Mouse (Mus musculus): Measurements from ENCODE around the gene Xrcc5. TPM values are rescaled to one million over a fixed set of nuclear protein-coding genes. Genes with fewer than 3 reads are reported as not detected.

The Xrcc5 gene
- polyA plus RNA-seq, 1 experiment from 2014 or later: 72.0 TPM

DNA sequence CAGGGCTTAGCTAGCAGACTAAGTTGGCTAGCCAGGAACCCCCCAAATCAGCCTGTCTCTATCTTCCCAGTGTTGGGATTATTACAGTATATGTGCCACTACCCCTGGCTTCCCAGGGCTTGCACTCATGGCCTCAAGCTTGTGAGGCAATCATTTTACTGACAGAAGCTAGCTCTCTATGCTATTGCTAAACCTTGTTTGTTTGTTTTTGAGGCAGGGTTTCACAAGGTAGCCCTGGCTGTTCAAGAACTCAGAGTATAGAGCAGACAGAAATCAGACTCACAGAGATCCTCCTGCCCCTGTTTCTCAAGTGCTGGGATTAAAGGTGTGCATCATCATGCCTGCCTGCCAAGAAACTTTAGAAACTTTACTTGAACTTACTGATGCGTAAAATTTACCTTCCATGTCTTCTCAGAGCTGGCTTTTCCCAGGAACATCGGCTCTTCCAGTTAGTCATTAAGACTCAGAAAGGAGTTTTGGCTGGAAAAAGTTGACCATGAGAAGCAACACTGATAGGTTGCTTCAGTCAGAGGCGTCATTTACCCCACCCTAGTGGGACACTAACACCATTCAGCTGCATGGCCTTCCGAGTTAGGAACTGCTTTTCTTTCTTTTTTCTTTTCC lies 18.6 kb upstream of the Xrcc5 start:
- no peak overlapping the region for H3K4me2 ChIP-seq (replicated peaks; ENCODE audit: low read depth, low read length)
- peaks cover 6% of the 10 kb centered on the region; the same call in 1 of the 2 replicates for H3K4me1 ChIP-seq (ENCODE audit: control insufficient read depth, insufficient read depth, low read length)
- H3K27me3 ChIP-seq (ENCODE audit: control insufficient read depth, insufficient read depth, low read length): no peaks in the 10 kb centered on the region; the same call in 1 of the 2 replicates
- 63% methylated on average over 4 of the region's 4 CpGs for WGBS
- no peaks in the 10 kb centered on the region for H3K9me3 ChIP-seq (ENCODE audit: control insufficient read depth, low read length)
- peak overlapping the region; percentile 79 for H3K27ac ChIP-seq (ENCODE audit: low read depth, low read length)
- no peak overlapping the region for H3K4me3 ChIP-seq (ENCODE audit: low read length)
- H3K9ac ChIP-seq (ENCODE audit: low read depth, low read length): no peak overlapping the region
- no peaks in the 10 kb centered on the region for H3K36me3 ChIP-seq (ENCODE audit: control insufficient read depth, insufficient read depth, low read length)
- ATAC-seq (ENCODE audit: low FRiP score, low TSS enrichment): no peak

DNA sequence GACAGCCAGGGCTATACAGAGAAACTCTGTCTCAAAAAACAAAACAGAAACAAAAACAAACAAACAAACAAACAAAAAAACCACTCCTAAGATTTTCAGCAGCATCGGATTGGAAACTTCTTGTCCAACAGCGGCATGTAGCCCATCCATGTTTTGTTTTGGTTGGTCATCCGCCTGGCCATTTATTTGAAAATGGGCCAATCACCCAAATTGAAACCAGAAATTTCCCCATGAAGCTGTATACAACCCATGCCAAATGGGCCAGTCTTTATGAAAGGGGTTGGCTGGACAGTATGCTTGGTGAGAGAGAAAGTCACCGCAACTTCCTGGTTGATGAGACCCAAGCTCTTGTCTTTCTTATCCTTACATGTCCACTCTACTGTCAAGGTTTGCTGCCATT lies 16.3 kb upstream of the Xrcc5 start:
- no peak for ATAC-seq (ENCODE audit: low FRiP score, low TSS enrichment)
- 94% methylated on average over 4 of the region's 4 CpGs for WGBS
- H3K4me1 ChIP-seq (ENCODE audit: control insufficient read depth, insufficient read depth, low read length): peaks cover 6% of the 10 kb centered on the region; the same call in 1 of the 2 replicates

DNA sequence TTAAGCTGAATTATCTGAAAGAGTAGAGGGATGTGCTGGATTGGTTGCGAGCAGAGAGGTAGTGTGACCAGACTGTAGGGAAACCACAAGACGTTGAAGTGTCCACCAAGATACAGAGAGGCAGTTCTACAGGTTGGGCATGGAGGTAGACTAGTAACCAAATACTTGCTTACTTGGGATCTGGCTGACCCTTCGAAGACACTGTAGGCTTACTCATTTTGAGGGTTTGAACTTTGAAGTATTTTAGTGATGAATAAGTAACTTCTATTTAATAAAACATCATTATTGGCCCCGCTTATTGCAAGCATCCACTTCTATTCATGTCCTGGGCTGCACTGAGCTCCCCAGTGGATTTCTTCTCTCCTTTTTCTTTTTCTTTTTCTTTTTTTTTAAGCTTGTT lies 15.8 kb upstream of the Xrcc5 start:
- Histone ChIP-seq H3K36me3 (ENCODE audit: control insufficient read depth, insufficient read depth, low read length) (no peaks in the 10 kb centered on the region), H3K27ac (ENCODE audit: low read depth, low read length) (no peak overlapping the region), H3K4me2 (replicated peaks; ENCODE audit: low read depth, low read length) (no peak overlapping the region), H3K4me1 (ENCODE audit: control insufficient read depth, insufficient read depth, low read length) (peaks cover 6% of the 10 kb centered on the region; the same call in 1 of the 2 replicates), H3K27me3 (ENCODE audit: control insufficient read depth, insufficient read depth, low read length) (no peaks in the 10 kb centered on the region), H3K4me3 (ENCODE audit: low read length) (no peak overlapping the region), H3K9ac (ENCODE audit: low read depth, low read length) (no peak overlapping the region), H3K9me3 (ENCODE audit: control insufficient read depth, low read length) (no peaks in the 10 kb centered on the region)
- 98% methylated on average over 4 of the region's 4 CpGs for WGBS
- ATAC-seq (ENCODE audit: low FRiP score, low TSS enrichment): no peak

More for the DNA sequence above, 16.3 kb upstream of the Xrcc5 start:
- Histone ChIP-seq H3K4me2 (replicated peaks; ENCODE audit: low read depth, low read length) (no peak overlapping the region), H3K36me3 (ENCODE audit: control insufficient read depth, insufficient read depth, low read length) (no peaks in the 10 kb centered on the region), H3K27ac (ENCODE audit: low read depth, low read length) (no peak overlapping the region), H3K9ac (ENCODE audit: low read depth, low read length) (no peak overlapping the region), H3K4me3 (ENCODE audit: low read length) (no peak overlapping the region), H3K9me3 (ENCODE audit: control insufficient read depth, low read length) (no peaks in the 10 kb centered on the region), H3K27me3 (ENCODE audit: control insufficient read depth, insufficient read depth, low read length) (no peaks in the 10 kb centered on the region)

DNA sequence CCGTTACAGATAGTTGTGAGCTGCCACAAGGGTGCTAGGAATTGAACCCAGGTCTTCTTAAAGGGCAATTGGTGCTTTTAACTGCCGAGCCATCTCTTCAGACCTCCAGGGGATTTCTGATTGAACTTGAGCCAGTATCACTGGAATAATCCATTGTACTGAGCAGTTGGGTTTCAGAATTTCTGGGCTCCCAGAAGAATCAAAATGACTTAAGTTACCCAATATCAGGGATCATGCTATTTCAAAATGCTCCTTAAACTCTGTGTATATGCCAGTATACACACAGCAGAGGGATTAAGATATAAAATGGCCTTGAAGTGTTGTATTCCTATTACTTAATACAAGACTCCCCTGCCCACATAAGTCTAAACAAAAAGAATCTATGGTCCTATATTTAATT lies 15.3 kb upstream of the Xrcc5 start:
- no peak overlapping the region for H3K27ac ChIP-seq (ENCODE audit: low read depth, low read length)
- peaks cover 3% of the 10 kb centered on the region; the same call in 1 of the 2 replicates for H3K4me1 ChIP-seq (ENCODE audit: control insufficient read depth, insufficient read depth, low read length)
- H3K36me3 ChIP-seq (ENCODE audit: control insufficient read depth, insufficient read depth, low read length): no peaks in the 10 kb centered on the region
- ATAC-seq (ENCODE audit: low FRiP score, low TSS enrichment): no peak
- 84% methylated on average over 2 of the region's 2 CpGs for WGBS
- H3K4me2 ChIP-seq (replicated peaks; ENCODE audit: low read depth, low read length): no peak overlapping the region
- no peak overlapping the region for H3K4me3 ChIP-seq (ENCODE audit: low read length)
- no peak overlapping the region for H3K9ac ChIP-seq (ENCODE audit: low read depth, low read length)
- no peaks in the 10 kb centered on the region for H3K27me3 ChIP-seq (ENCODE audit: control insufficient read depth, insufficient read depth, low read length)
- no peaks in the 10 kb centered on the region for H3K9me3 ChIP-seq (ENCODE audit: control insufficient read depth, low read length)

DNA sequence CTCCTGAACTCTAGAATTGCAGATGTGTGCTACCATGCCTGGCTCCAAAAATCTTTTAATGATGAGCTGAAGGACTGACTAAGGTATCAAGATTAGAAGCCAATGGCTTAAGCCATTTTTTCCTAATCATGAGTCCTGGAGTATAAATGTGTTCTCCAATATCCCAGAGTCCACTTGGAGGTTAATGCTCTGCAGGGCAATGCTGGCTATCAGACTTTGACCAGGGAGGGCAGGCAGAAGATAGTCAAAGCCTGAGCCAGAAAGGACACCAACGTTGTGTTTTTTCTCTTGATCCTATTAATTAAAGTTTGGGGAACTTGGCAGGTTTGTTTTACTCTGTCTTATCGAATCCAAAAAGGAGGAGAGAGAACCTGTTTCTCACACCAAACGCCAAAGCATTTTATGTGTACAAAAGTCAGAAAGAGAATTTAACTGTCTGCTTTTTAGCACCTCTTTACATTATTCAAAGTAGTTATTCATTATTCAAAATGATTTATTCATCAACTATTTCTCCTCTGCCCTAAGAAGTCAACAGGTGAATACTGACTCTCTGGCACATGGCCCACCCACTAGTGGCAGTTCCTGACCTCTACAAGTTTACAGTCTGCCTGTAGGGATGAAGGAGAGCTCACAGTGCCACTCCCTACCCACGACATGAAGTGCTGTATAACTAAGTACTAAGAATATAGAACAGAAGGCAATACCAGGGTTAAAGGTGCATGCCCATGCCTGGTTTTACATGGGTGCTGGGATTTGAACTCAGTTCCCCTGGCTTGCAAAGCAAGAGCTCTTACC lies 13.2 kb upstream of the Xrcc5 start:
- Histone ChIP-seq H3K27me3 (ENCODE audit: control insufficient read depth, insufficient read depth, low read length) (no peaks in the 10 kb centered on the region), H3K4me1 (ENCODE audit: control insufficient read depth, insufficient read depth, low read length) (no peaks in the 10 kb centered on the region), H3K27ac (ENCODE audit: low read depth, low read length) (no peak overlapping the region), H3K9ac (ENCODE audit: low read depth, low read length) (no peak overlapping the region), H3K36me3 (ENCODE audit: control insufficient read depth, insufficient read depth, low read length) (no peaks in the 10 kb centered on the region), H3K4me2 (replicated peaks; ENCODE audit: low read depth, low read length) (no peak overlapping the region), H3K9me3 (ENCODE audit: control insufficient read depth, low read length) (no peaks in the 10 kb centered on the region), H3K4me3 (ENCODE audit: low read length) (no peak overlapping the region)
- WGBS: 69% methylated on average over 4 of the region's 4 CpGs
- no peak for ATAC-seq (ENCODE audit: low FRiP score, low TSS enrichment)

DNA sequence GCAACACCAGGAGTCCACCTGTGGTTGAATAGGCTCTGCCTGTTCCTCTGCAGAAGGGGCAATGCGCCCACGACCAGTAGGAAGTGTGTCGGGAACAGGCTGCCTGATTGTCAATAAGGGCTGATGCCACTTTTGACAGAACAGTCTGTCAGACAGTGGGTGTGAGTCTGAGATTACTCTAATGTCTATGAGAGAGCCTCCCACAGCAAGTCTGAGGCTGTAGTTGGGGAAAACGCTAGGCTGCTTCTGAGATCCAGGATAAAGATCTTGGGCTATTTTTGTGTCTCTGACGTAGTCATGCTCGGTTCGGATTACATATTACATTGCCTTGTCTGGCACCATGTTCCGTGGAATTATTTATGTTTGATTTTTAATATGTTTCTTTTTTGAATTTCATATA lies 11.5 kb upstream of the Xrcc5 start:
- no peak for ATAC-seq (ENCODE audit: low FRiP score, low TSS enrichment)
- no peak overlapping the region for H3K4me3 ChIP-seq (ENCODE audit: low read length)
- no peak overlapping the region for H3K27ac ChIP-seq (ENCODE audit: low read depth, low read length)
- H3K4me2 ChIP-seq (replicated peaks; ENCODE audit: low read depth, low read length): no peak overlapping the region
- 71% methylated on average over 8 of the region's 8 CpGs for WGBS
- no peaks in the 10 kb centered on the region for H3K36me3 ChIP-seq (ENCODE audit: control insufficient read depth, insufficient read depth, low read length)
- H3K27me3 ChIP-seq (ENCODE audit: control insufficient read depth, insufficient read depth, low read length): no peaks in the 10 kb centered on the region
- no peaks in the 10 kb centered on the region for H3K9me3 ChIP-seq (ENCODE audit: control insufficient read depth, low read length)
- H3K9ac ChIP-seq (ENCODE audit: low read depth, low read length): no peak overlapping the region
- no peaks in the 10 kb centered on the region for H3K4me1 ChIP-seq (ENCODE audit: control insufficient read depth, insufficient read depth, low read length)

DNA sequence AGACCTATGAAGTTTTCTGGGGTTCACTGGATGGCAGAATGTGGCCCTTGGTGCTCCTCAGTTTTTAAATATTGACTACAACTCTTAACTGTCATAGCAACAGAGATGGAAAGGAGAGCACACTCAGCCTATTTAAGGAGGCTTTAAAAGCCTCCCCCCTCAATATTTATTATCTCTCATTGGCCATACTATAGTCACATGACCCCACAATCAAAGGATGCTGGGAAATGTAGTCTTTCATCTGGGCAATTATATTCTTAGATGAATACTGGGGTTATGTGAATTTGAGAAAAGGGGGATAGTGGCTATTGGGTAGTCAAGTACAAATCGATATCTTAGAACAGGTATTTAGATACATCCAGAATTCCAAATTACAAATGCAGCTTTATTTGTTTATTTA lies 5.4 kb upstream of the Xrcc5 start:
- H3K36me3 ChIP-seq (ENCODE audit: control insufficient read depth, insufficient read depth, low read length): no peaks in the 10 kb centered on the region
- H3K27ac ChIP-seq (ENCODE audit: low read depth, low read length): no peak overlapping the region
- no peak for ATAC-seq (ENCODE audit: low FRiP score, low TSS enrichment)
- H3K4me2 ChIP-seq (replicated peaks; ENCODE audit: low read depth, low read length): no peak overlapping the region
- no peak overlapping the region for H3K9ac ChIP-seq (ENCODE audit: low read depth, low read length)
- H3K27me3 ChIP-seq (ENCODE audit: control insufficient read depth, insufficient read depth, low read length): no peaks in the 10 kb centered on the region
- H3K9me3 ChIP-seq (ENCODE audit: control insufficient read depth, low read length): no peaks in the 10 kb centered on the region
- no peak overlapping the region for H3K4me3 ChIP-seq (ENCODE audit: low read length)
- 93% methylated on average over 1 of the region's 1 CpGs for WGBS
- H3K4me1 ChIP-seq (ENCODE audit: control insufficient read depth, insufficient read depth, low read length): no peaks in the 10 kb centered on the region

DNA sequence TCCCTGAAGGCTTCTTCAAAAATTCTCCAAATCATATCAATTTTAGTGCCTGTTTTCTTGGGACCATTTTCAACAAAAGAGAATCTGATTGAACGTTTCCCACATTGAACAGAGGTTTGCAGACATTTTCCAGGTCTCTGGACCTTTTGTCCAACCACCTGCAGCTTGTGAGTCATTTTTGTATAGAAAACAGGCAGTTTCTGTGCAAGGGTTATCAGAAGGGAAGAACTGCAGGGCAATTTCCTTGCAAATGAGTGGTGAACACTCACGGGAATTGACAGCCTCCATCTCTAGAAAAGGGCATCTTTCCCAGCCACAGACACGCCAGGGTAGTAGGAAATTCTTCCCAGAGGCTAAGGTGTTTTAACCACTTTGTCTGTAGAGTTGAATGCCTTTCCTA lies 980 bp upstream of the Xrcc5 start:
- Histone ChIP-seq H3K4me2 (replicated peaks; ENCODE audit: low read depth, low read length) (peak overlapping the region; percentile 54; the same call in 1 of the 2 replicates), H3K36me3 (ENCODE audit: control insufficient read depth, insufficient read depth, low read length) (peaks cover 2% of the 10 kb centered on the region; the same call in 1 of the 2 replicates), H3K27me3 (ENCODE audit: control insufficient read depth, insufficient read depth, low read length) (no peaks in the 10 kb centered on the region), H3K4me3 (ENCODE audit: low read length) (no peak overlapping the region), H3K27ac (ENCODE audit: low read depth, low read length) (no peak overlapping the region), H3K4me1 (ENCODE audit: control insufficient read depth, insufficient read depth, low read length) (no peaks in the 10 kb centered on the region), H3K9me3 (ENCODE audit: control insufficient read depth, low read length) (no peaks in the 10 kb centered on the region), H3K9ac (ENCODE audit: low read depth, low read length) (no peak overlapping the region)
- WGBS: 69% methylated on average over 3 of the region's 3 CpGs
- ATAC-seq (ENCODE audit: low FRiP score, low TSS enrichment): no peak

DNA sequence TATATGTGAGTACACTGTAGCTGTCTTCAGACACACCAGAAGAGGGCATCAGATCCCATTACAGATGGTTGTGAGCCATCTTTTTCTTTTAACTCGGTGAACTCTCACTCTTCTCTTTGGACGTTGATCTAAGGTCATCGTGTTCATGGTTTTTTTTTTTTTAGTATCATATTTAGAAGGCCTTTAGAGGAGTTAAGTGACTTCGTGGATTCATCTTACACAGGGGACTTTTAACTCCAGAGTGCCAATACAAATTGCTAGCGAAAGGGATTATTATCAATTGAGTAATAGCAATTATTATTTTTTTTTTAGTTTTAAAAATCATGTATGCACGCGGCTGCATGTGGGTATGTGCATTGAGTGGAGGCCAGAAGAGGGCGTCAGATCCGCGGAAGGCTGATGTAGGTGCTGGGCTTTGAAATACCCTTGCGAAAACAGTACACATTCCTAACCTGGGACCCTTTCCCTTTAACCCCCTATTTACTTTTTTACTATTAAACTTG lies 491 bp upstream of the Xrcc5 start:
- no peaks in the 10 kb centered on the region for H3K4me1 ChIP-seq (ENCODE audit: control insufficient read depth, insufficient read depth, low read length)
- H3K9me3 ChIP-seq (ENCODE audit: control insufficient read depth, low read length): no peaks in the 10 kb centered on the region
- peak overlapping the region; percentile 54 for H3K4me2 ChIP-seq (replicated peaks; ENCODE audit: low read depth, low read length)
- ATAC-seq (ENCODE audit: low FRiP score, low TSS enrichment): peak; percentile 84
- H3K27ac ChIP-seq (ENCODE audit: low read depth, low read length): peak overlapping the region; percentile 77
- WGBS: 4% methylated on average over 11 of the region's 11 CpGs
- H3K4me3 ChIP-seq (ENCODE audit: low read length): peak overlapping the region; percentile 61
- H3K27me3 ChIP-seq (ENCODE audit: control insufficient read depth, insufficient read depth, low read length): no peaks in the 10 kb centered on the region
- peak overlapping the region; percentile 78; the same call in 1 of the 2 replicates for H3K9ac ChIP-seq (ENCODE audit: low read depth, low read length)
- H3K36me3 ChIP-seq (ENCODE audit: control insufficient read depth, insufficient read depth, low read length): peaks cover 7% of the 10 kb centered on the region; the same call in 1 of the 2 replicates

Measured in kidney, embryonic 14.5 days (tissue).